Mouse (Mus musculus): ENCODE measurements at regions not wholly inside any gene's neighbourhood (a gene's known extent, or its start where the extent isn't known, plus 50 kb on each side); places are given as distances from the start of the nearest gene placed in this dataset.

DNA sequence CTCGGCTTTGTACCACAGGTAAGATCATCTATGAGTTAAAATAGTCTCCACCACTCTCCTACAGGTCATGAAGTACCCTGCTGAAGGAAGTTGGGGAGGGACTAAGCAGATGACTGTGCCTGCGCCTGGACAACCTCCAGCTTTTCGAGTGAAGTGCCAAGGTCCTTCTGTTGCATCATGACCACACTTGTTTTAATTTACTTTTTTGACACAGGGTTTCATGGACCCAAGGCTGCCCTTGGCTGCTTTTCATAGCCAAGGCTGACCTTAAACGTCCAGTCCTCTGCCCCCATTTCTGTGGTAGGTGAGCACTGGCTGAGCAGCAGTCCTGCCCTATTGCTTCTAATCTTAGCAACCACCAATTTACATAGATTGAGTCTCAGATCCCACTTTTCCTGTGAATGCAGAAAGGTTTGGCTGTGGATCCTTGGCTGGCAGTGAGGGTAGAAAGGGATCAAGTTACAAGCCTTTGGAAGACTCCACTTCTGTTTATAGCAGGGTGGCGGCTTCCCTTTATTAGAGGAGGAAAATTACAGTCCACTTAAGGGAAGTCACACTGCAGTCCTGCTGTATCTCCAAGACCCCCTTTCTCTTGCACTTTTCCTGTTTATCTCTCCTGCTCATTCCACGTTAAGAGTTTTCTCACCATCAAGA, 213.5 kb upstream of the Id2 start:
- TF ChIP-seq CTCF (IDR thresholded peaks at IDR 0.05; ENCODE audit: insufficient read depth, low read depth, low read length) (no peak), POLR2A (IDR thresholded peaks at IDR 0.05; ENCODE audit: insufficient read depth, low read depth, low read length) (no peak)
